Mouse (Mus musculus) cerebellum, adult 11-12 months (tissue): Measurements from ENCODE around the gene Zfp595.
"Not testable (repeated sequence)": the region's sequence is repeated elsewhere in the genome, so short reads cannot be mapped to it uniquely, and the experiment has no call there.

Experiments
- DNase-seq: peaks from one replicate; pipeline ENCODE4 v3.0.0; 2022

Zfp595 gene

DNA sequence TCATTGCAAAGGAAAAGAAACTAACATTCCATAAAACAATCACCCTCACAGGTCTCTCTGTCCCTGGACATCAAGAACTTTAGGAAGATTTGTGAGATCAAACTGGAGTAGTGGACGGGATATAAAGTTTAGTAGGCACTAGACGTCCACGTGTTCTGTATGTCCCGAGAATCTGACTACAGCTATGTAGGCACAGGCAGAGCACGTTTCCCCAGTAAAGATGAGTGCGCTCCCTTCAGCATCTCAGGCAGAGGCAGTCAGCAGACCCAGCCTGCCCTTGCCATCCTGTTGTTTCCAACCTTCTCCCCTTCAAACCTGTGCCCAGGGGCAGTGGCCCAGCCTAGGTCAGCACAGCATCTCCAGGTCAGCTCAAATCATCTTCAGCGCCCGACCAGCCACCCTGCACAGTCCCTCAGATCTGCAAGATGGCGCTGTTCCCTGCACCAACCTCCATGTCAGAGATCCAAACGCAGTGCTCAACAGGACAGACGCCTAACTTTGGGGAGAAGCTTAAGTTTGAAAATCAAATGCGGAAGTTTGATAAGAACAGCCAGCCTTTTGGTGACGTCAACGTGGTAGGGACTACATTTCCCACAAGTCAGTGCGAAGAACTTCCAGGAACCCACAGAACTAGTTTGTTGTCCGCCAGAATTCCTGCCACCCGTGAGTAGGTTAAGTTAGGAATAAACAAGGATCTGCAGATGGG, at the start of gene Zfp595:
Gene Zfp595 (minus strand): TSS at position 552 of the 706 bp plus-strand sequence.
- DNase-seq: peak; percentile 77

DNA sequence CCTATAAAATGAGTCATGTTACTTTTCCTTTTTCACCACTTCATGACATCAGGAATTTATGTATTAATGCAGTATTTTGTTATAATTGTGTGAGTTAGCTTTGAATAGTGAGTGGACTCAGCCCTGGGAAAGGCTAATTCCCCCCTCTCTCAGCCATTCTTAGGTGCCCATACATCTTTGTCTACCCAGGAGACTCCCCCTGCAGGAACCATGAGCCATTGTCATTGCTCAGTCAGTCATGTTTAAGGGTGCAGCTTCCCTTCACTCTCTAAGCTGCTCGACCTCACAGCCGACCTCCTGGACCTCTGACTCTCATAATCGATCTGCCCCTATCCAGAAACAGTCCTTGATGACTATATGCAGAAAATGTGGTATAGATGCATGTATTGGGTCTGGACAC, 43.9 kb upstream of the Zfp595 start:
- DNase-seq: not testable (repeated sequence)

DNA sequence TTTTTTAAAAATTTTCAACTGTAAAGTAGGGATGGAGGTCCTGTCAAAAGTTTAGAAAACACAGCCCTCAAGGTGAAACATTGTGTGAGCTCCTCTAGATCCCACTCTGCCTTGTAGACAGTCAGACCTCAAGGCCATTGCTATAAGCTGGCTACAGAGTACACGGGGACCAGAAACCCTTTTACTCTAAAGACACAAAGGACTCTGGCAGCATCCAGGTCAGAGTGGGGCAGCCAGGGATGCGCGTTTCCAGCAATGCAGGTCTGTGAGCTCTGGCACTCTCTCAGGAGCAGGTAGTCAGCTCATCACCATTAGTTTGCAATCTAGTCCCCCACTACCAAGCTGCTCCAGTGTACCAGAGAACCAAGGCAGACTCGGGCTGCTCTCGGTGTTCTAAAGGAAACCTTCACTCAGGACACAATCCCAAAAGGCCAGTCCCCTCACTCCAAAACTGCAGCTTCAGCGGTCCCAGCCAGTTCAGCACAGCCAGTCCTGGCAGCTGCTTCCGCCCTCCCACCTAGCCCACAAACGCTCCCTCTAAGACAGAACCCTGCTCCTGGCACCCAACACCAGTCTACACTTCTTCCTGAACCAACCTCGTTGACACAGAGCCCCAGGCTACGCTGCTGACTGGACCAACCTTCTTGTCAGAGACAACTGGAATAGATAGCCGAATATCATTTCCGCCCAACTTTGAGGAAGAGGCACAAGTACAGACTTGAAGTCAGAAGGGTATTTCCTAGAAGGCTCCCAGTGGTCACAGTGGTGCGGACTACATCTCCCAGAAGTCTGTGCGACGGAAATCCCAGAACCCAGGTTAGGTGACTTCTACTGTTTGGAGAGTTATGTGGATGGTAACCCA, 42.9 kb upstream of the Zfp595 start, which contains the start of the genes Gm28041 and Zfp456:
Gene Gm28041 (minus strand): TSS at position 684 of the 862 bp plus-strand sequence.
Gene Zfp456 (minus strand): TSS at position 761 of the 862 bp plus-strand sequence.
- DNase-seq: not testable (repeated sequence)

DNA sequence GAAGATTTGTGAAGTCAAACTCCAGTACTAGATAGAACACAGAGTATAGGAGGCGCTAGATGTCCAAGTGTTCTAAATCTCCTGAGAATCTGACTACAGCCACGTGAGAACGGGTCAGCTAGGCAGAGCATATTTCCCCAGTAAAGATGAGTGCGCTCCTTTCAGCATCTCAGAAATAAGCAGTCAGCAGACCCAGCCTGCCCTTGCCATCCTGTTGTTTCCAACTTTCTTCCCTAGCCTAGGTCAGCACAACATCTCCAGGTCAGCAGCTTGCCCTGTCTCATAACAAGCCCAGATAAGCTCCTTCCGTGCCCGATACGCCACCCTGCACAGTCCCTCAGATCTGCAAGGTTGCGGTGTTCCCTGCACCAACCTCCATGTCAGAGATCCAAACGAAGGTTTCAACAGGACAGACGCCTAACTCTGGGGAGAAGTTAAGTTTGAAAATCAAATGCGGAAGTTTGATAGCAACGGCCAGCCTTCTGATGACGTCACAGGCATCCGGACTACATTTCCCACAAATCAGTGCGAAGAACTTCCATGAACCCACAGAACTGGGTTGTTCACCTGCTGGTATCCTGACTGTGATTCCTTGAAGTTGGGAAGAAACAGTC, 27.9 kb upstream of the Zfp595 start, which contains the start of the genes Gm28044 and Zfp953:
Gene Gm28044 (minus strand): TSS at position 406 of the 614 bp plus-strand sequence.
Gene Zfp953 (minus strand): TSS at position 475 of the 614 bp plus-strand sequence.
- peak; percentile 84 for DNase-seq

DNA sequence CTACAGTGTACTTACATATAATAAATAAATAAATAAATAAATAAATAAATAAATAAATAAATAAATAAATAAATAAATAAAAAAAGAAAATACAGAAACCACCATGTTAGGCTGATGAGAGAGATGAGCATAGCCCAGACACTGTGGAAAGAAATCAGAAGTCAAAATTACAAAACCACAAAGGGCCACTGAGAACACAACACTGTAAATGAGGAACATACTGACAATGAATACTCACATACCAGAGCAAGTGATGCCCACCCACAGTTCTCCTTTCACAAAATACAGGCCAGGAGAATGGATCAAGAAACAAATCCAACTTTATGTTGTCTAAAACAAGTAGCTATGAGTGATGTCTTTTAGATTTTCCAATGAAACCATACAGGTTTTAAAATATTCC, 19.5 kb upstream of the Zfp595 start:
- no peak for DNase-seq

DNA sequence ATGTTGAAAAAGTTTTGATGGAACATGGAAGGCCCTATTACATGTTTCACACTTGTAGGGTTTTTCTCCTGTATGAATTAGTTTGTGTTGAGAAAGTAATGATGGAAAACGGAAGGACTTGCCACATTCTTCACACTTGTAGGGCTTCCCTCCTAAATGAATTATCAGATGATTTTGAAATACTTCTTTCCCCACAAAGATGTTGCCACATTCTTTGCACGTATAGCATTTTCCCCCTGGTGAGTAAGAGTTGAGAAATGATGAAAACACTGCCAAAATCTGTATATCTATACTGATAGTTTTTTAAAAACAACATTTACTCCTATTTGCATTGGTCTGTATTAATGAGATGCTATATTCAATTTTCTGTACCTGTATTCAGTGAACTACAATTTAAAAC, 11.1 kb upstream of the Zfp595 start:
- DNase-seq: no peak

DNA sequence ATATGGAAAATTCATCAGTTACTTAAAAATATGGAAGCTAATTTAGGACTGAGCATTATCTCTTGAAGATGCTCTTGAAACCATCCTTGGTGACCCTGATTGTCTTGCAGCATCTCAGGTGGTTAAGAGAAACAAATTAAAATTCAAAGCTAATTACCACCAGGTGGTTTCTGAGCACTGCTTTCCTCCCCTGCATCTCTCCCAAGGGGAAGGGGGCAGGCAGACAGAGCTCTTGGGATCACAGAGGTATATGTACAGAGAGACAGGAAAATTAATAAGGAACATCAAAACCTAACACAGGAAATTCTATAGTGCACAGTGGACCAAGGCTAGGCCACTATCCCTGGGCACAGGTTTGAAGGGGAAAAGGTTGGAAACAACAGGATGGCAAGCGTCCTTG, 507 bp upstream of the Zfp595 start:
- DNase-seq: no peak

DNA sequence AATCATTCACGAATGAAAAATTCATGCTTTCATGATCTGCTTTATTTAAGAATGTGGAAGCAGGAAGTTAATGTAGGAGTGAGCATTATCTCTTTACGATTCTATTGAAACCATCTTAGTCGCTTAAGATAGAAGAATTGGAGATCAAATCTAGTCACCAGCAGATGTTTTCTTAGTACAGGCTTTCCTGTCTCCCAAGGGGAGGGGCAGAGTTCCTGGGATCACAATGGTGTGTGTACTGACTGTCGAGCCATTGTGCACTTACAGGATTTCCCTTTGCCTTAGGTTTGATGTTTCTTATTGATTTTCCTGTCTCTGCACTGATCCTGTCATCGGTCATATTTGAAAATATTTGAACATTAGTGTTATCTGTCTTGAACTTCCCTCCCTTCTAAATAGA, 25.7 kb downstream of the Zfp595 start:
- peak; percentile 11 for DNase-seq

DNA sequence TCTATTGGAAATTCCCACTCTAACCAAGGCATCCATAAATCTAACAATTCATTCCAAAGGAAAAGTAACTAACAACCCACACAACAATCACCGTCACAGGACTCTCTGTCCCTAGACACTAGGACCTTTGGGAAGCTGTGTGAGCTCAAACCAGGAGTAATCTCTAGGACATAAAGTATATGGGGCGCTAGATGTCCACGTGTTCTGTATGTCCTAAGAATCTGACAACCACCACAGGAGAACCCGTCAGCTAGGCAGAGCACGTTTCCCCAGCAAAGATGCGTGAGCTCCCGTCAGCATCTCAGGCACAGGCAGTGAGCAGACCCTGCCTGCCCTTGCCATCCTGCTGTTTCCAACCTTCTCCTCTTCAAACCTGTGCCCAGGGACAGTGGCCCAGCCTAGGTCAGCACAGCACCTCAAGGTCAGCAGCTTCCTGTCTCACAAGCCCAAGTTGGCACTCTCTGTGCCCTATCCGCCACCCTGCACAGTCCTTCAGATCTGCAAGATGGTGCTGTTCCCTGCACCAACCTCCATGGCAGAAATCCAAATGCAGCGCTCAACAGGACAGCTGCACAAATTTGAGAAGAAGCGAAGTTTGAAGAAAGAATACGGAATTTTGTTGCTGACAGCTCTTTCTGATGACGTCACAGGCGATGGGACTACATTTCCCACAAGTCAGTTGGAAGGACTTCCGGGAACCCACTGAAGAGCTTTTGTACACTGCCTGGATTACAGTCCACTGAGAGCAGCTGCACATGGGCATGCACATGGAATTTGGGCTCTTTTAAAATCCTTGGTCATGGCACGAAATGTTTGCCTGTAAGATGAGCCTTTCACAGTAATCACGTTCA, 26.3 kb downstream of the Zfp595 start, which contains the start of gene Zfp457:
Gene Zfp457 (minus strand): TSS at position 664 of the 851 bp plus-strand sequence.
- DNase-seq: peak; percentile 90

DNA sequence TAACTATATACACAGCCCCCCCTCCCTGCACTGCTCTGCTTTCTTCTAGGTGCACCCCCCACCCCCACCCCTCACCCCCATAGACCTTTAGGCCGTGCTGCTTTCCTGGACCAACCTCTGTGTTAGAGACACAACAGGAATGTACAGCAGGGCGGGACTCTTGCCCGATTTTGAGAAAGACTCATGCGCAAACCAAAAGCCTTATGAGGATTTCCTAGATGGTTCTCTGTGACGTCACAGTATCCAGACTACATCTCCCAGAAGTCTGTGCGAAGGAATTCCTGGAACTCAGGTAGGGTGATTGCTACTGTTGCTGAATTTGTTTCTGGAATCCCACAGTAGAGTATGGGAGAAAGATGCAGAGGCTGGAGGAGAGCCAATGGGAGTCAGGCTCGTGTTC, 54.1 kb downstream of the Zfp595 start, which contains the start of gene Zfp458:
Gene Zfp458 (minus strand): TSS at position 153 of the 400 bp plus-strand sequence.
- DNase-seq: no peak

DNA sequence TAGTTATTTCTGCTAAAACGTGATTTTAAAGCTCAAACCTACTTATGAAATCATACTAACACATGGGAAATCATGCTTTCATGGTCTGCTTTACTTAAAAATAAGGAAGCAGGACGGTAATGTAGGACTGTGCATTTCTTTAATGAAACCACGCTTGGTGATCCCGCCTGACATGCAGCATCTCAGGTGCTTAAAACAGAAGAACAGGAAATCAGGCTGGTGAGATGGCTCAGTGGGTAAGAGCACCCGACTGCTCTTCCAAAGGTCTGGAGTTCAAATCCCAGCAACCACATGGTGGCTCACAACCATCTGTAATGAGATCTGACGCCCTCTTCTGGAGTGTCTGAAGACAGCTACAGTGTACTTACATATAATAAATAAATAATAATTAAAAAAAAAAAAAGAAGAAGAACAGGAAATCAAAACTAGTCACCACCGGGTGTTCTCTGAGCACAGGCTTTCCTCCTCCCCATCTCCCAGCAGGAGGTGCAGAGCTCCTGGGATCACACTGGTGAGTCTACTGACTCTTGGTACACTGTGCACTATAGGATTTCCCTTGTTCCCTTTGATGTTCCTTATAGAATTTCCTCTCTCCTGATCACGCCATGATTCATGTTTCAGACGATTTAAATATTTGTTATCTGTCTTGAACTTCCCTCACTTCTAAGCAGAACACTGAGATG, 62.8 kb downstream of the Zfp595 start:
- peak; percentile 15 for DNase-seq

DNA sequence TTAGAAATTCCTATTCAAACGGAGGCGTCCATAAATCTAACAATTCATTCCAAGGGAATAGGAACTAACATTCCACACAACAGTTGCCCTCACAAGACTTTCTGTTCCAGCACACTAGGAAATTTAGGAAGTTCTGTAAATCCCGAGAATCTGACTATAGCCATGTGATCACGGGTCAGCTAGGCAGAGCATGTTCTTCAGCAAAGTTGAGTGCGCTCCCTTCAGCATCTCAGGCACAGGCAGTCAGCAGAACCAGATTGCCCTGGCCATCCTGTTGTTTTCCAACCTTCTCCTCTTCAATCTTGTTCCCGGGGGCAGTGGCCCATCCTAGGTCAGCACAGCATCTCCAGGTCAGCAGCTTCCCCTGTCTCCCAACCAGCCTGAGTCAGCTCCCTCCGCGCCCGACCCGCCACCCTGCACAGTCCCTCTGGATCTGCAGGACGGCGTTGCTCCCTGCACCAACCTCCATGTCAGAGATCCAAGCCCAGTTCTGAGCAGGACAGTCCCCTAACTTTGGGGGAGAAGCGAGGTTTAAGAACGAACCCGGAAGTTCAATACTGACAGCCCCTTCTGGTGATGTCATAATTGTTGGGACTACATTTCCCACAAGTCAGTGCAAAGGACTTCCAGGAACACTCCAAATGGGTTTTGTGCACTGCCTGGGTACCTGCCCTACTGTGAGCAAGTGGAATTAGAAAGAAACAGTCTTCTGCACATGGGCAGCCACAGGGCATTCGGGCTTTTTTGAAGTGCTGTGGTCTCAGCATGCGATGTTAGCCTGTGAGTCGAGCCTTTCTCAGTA, 63.6 kb downstream of the Zfp595 start:
- peak; percentile 80 for DNase-seq
